Mouse (Mus musculus): ENCODE measurements around the gene Snrnp70. TPM values are rescaled to one million over a fixed set of nuclear protein-coding genes. Genes with fewer than 3 reads are reported as not detected.

Gene Snrnp70
- polyA plus RNA-seq (2012; rRNA removed), result 216 and 217 TPM in 2 replicates

DNA sequence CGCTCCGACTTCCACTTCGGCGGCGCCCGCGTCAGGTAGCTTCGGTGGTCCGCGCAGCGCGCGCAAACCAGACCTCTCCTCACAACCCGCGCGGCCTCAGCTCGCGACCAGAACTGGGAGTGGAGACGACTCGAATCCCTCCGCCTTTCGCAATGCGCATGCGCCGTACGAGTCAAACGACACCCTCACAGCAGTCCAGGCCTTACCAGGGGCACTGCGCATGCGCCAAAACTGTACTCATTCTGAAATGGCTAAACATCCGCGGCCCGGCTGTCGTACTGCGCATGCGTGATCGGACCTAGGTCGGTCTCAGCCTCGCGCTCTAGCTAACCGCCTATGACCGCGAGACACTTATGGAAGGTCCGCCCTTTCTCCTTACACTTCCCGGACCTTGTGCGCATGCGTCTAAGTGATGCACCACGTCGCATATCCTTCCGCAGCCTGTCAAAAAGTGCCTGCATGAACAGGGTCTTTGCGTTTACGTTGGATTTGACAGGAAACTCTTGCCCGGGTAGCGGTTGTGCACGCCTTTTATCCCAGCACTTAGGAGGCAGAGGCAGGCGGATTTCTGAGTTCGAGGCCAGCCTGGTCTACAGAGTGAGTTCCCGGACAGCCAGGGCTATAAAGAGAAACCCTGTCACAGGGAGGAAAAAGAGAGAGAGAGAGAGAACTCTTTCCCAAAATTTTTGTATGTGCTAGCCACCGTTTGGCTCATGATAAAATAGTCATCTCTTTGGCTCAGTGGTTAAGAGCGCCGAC is at the start of gene Snrnp70:
Snrnp70 (minus strand) TSS at position 165 of the 759 bp plus-strand sequence.
- DNase-seq (ENCODE audit: low read depth), result peak; percentile 97

DNA sequence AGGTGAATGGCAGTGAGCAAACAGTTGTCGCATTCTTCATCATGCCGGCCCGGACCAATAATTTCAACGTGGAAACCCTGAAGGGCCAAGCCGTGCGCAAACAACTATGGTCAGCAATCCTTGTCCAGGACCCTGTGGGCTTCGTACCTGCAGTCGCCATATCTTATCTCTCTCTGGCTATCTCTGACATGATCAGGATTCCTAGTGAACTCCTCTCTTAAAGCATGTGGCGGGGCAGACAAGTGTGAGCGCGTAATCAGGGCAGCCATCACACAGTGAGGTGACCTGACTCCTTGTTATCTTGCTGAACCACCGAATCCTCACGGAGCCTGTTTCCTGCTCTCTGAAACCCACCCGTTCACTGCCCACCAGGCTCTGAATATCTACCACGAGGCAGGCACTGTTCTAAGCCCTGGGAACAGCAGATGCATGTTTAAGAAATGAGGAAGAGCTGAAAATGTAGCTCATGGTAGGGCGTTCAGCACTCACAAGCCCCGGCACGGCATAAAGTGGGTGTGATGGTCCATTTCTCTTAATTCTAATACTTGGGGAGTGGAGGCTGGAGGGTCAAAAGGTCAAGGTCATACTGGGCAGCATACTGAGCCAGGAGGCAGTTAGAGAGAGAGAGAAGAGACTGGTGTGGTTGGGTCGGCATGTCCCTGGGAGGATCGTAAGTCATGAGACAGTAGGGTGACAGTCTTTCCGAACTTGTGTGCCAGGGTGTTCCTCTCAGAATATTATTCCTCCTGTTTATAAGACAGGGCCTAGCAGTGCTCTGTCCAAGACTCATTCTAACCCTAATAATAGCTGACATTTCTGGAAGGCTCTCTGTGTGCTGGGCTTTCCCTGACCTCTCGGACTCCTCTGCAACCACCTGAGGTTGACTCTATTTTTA is 48.2 kb upstream of the Snrnp70 start:
- no peak for DNase-seq (ENCODE audit: low read depth)

DNA sequence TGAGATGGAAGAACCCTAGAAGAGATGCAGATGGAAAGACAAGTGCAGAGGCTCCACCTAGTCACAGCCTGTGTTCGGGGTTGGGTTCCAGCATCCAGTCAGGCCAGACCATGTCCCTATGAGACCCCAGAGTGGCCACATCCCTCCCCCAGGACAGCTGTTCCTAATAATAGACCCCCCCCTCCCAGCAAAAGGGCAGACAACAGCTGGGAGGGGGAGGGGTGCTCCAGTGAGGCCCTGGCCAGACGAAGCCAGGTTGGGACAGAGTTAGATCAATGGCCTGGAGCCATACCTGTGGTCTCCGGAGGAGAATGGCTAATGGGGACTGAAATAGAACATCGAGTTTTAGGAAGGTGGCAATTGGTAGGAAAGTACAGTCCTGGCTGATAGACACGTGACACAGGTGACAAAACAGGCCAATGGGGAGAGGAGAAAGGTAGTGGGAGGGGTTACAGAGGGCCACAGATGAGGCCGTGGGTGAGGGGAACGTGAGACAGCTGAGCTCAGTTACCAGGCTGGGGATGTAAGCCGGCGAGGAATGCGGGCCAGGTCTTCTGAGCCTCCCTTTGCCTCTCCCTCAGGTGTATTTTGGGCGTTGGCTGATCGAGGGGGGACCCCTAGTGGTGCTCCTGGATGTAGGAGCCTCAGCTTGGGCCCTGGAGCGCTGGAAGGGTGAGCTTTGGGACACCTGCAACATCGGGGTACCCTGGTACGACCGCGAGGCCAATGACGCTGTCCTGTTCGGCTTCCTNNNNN is 42.2 kb upstream of the Snrnp70 start, which contains the start of gene Ruvbl2:
Ruvbl2 (minus strand) TSS at position 576 of the 756 bp plus-strand sequence.
- DNase-seq (ENCODE audit: low read depth), result no peak

DNA sequence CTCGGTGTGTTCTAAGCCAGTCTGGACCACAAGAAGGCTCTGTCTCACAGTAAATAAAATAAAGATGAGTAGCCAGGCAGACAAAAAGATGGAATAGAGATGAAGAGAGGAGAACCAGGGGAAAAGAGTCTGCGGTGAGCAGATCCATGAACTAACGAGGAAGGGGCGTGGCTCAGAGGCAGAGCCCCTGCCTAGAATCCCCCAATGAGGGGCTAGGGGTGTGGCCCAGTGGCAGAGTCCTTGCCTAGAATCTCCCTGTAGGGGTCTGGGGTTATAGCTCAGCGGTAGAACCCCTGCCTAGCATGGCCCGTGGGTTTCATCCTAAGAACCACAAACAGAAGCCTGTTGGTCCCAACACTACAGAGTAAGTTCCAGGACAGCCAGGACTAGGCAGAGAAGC is 41.5 kb upstream of the Snrnp70 start:
- no peak for DNase-seq (ENCODE audit: low read depth)

DNA sequence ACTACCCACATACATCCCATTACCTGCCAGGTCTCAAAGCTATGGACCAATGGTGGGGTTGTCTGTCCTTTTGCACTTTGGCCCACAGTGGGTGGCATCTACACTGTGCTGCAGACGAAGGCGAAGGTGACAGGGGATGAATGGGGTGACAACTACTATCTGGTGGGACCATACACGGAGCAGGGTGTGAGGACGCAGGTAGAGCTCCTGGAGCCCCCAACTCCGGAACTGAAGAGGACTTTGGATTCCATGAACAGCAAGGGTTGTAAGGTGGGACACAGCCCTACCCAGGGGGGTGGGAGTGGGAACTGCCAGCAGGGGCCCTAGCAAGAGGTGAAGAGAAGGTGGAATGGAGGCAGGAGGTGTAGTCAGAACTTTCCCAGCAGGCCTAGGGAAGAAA is 40.9 kb upstream of the Snrnp70 start:
- DNase-seq (ENCODE audit: low read depth), result no peak

DNA sequence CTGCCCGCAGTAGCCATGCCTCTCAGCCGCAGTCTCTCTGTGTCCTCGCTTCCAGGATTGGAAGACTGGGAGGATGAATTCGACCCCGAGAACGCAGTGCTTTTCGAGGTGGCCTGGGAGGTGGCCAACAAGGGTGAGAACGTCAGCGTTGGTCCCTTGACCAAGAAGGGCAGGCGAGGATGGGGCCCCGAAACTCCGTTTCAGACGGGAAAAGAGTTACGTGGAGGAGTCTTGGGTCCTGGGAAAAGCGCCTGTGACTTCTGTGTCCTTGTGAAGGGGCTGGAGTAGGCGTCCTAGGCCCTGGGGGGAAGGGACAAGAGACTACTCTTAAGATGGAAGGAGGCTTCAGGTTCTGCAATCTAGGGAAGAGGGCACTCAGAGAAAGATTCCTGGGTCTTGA is 39.5 kb upstream of the Snrnp70 start:
- DNase-seq (ENCODE audit: low read depth), result no peak

DNA sequence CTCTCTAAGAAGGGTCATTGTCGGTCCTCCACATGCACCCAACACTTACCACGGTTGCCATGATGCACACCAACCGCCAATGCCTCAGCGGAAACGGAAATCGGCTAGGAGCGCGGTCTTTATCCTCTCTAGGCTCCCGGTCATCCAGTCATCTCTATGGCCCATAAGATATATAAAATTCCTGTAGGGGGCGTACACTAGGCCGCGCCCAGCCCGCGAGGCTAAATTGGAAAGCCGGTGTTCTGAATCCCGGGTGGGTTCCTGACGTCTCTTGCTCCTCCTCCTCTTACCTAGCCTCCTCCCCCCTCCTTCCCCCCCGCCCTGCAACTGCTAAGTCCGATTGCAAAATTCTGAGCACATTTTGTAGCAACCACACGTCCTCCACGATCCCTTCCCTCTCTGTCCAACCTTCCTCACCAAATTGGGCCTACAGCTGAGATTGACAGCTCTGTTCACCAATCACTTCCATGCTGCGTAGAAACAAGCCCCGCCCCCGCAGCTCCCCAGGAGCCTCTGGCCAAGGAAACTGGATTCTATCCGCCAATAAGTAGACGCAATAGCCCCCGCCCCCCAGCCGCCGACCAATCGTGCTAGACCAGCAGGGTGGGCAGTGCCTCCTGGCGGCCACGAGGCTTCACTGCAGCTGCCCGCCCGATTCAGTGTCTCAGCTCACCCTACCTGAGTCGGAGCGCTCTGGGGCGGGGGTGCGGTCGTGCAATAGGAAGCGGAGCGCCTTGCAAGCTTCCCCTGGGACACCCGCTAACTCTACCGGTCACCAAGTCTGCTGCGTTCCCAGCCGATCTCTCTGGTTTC is 38.9 kb upstream of the Snrnp70 start, which contains the start of gene Gys1:
Gys1 (plus strand) TSS at position 642 of the 813 bp plus-strand sequence.
- DNase-seq (ENCODE audit: low read depth), result peak; percentile 99

DNA sequence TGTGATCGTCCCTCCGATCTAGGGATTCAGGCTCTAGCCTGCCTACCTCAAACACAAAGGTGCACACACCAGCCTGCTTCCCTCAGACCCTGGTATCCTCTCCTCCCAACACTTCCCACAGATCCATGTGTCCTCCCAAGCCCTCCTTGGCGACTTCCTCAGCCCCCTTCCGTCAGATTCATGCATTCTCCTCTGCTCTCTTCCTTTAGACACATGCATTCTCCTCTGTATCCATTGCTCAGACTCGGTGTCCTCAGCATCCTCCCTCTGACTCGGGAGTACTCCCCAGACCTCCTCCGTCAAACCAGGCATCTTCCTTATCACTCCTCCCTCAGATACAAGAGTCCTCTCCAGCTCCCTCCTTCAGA is 38.3 kb upstream of the Snrnp70 start:
- DNase-seq (ENCODE audit: low read depth), result no peak

DNA sequence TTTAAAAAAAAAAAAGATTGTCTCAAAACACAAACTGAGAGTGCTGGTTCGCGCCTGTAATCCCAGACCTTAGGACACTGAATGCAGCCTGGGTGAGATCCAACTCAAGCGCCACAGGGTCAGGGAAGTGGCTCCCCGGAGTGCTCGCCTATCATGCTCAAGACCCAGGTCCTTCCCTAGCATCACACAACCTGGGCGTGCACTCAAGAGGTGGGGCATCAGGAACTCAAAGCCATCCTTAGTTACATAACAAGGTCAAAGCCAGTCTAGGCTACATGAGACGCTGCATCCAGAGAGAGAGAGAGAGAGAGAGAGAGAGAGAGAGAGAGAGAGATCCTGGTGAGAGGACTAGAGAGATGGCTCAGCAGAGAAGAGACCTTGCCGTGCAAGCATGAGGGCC is 31.0 kb upstream of the Snrnp70 start:
- no peak for DNase-seq (ENCODE audit: low read depth)

DNA sequence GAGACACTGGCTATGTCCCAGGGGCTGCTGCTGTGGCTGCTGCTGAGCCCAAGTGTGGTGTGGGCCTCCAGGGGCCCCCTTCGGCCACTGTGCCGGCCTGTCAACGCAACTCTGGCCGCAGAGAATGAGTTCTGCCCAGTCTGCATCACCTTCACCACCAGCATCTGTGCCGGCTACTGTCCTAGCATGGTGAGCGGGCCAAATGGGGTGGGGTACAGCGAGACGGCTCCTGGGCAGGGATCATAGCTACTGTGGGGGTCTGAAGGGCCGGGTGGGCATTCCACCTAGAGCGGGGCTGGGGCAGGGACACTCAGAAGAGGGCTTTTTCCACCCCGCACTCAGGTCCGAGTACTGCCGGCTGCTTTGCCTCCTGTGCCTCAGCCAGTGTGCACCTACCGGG is 25.7 kb upstream of the Snrnp70 start:
- no peak for DNase-seq (ENCODE audit: low read depth)

DNA sequence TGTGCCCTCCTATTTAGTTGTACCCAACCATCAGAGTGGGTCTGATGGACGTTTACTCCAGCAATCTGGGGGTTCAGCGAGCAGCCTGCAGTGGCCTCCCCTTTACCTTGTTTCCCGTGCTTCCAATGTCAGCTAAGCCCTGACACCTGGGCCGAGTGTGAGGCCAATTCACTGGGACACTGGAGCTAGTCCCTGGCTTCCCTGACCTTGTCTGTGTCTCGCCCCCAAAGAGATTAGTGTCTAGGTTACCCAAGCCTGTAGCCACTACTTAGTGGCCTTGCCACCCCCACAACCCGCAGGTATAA is 25.0 kb upstream of the Snrnp70 start, which contains the start of gene Lhb:
Lhb (plus strand) TSS at position 206 of the 305 bp plus-strand sequence.
- no peak for DNase-seq (ENCODE audit: low read depth)

DNA sequence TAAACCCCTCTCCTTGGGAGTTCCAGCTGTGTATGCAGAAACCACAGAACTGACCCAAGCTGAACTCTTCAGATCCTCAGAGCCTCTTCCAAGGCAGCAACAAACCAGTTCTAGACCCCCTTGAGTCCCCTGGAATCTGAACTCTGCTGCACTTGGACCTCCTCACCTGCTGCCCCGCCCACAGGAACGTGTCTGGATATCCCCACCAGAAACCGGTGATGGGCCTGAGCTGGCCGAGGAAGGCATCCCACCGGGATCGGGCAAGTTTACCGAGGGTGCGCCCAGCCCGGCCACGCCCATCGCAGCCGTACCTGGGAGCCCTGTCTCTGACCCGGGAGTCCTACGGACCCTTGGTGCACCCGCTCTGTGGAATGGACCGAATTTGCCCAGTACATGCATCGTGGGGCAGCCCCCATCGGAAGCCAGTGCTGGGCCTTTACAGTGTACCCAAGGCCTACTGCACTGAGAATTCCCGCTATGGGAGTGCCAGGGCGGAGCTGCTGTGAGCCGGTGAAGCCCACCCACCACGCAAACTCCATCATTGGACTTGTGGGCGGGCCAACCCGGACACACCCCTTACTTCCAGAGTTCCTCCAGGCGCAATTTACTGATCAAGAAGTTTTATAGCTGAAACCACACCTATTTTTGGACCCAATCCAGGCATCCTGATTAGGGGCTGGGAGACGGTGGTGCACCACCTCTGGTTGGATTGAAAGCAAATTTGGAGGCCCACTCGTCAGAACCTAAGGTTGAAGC is 24.5 kb upstream of the Snrnp70 start:
- no peak for DNase-seq (ENCODE audit: low read depth)

DNA sequence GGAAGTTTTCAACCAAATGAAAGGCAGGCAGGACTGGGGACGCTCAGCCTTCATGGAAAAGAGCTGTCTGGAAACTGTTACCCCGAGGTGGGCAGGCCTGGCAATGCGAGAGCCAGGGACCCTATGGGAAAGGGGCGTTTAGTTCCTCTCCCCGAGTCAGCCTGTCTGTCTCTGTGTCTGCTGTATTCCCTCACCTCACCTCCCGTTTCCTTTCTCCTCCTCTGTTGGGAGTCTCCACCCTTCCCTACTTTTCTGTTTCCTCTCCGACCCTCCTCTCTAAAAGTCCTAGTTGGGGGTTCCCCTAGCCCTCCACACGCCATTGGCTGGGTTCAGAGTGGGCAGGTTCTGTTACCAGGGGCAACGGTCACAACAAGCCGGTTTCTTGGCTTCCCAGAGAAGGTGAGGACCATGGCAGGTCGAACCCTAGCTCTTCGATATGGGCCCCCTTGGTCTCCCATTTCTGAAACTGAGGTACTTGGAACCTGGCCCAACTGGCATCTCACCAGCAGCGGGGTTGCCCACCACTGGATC is 22.5 kb upstream of the Snrnp70 start:
- DNase-seq (ENCODE audit: low read depth), result no peak

DNA sequence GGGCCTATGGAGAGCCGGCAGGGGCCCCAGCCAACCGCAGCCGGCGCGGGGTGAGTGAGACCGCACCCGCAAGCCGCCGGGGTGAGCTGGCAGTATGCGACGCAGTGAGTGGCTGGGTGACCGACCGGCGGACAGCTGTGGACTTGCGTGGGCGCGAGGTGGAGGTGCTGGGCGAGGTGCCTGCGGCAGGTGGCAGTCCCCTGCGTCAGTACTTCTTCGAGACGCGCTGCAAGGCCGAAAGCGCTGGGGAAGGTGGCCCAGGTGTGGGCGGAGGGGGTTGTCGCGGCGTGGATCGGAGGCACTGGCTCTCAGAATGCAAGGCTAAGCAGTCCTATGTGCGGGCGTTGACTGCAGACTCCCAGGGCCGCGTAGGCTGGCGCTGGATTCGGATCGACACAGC is 20.1 kb upstream of the Snrnp70 start:
- no peak for DNase-seq (ENCODE audit: low read depth)

DNA sequence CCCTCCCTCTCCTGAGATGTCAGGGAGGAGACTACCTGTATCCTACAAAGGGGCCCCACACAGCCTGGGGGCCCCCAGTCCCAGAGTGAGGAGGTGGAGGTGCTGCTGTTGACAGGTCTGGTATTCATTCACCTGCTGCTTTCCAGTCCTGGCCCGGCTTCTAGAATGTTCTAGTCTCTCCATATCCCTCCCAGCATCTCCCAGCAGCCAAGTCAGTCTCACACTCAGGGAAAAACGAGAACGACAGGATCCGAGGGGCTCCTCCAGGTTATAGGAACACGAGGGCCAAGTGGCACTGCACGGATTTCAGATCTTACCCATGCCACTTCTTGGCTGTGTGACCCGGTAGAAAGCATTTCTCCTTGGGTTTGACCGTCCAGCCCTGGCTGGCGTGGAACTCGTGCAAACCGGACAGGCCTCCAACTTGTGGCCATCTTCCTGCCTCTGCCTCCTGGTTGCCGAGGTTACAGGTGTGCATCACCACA is 19.2 kb upstream of the Snrnp70 start:
- no peak for DNase-seq (ENCODE audit: low read depth)

DNA sequence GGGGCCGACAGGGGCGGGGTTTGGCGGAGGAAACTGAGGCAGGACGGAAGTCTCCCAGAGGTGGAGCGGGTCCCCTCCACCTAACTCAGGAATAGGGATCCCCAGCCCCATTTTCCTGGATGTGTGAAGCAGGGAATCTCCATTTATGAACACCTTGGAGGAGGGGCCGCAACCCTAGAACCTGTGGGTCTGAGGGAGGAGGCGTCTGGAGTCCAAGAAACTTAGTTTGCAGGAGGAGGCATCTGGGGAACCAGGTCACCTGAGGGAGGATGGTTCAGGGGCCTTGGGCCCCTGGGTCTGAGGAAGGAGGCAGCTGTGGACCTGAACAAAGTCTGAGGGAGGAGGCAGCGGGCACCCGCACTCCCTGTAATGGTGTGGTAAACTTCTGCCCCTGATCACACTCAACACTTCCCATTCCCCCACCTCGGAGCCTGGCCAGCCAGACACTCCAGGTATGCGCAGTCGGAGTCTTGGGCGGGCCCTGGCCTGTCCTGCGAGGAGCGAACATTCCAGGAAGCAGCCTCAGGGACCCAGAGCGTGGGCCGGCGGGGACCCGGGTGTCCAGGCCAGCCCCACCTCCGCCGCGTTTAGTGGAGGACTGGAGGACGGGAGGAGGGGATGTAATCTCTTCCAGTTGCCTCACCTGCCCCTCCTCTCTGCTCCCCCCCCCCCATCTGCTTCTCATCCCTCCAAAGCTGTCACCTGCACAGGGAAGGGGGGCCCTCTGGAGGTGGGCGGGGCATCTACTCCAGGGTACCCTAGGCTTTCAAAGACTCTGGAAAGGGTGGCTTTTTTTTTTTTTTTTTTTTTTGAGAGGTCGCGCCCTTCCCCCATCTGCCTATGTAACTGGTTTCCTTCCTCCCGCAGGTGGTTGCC is 18.6 kb upstream of the Snrnp70 start:
- no peak for DNase-seq (ENCODE audit: low read depth)

DNA sequence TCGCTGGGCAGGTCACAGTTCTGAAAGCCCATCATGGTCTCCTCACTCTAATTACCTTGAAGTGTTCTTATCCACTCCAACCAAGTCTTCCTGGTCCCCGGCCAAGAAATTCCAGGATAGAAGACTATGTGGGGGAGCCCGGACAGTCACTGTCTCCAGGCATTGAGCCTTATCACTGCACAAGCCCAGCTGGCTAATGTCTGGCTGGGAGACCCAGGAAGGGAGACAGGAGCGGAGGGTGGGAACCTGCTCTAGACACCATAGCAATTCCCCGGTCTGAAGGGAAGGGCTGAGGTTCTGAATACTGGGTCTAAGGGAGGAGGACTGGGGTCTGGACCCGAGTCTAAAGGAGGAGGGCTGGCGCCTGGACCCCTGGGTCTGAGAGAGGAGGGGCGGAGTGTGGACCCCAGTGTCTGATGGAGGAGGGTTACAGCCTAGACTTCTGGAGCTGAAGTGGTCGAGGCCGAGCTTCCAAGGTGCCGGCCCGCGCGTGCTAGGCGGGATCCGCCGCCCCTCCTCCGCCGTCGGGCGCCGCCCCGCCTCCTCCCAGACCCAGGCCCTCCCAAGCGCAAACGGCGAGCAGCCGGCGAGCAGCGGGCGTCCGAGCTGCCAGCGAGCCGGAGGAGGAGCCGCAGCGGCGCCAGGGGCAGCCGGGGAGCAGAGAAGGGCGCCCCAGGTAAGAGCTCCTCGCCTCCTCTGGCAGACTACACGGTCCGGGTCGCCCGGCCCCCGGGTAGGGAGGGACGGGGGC is 17.7 kb upstream of the Snrnp70 start, which contains the start of gene Ntf5:
Ntf5 (plus strand) TSS at position 583 of the 751 bp plus-strand sequence.
- DNase-seq (ENCODE audit: low read depth), result no peak

DNA sequence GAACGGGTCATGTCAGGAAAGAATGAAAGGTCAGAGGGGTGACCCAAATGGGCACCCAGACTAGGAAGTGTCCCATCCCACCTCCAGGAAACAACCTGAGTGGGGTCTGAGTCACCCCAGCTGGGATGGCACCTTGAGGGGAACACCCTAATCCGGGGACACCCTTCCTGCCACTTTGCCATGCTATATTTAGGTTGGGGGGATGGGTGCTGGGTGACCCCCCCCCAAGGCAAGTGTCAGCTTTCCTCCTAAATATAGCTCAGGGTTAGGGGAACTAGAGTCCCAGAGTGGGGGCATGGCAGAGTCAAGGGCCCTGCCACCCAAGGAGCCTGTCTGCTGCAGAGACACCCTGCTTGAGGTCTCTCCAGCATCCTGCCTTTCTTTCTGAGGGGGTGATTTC is 16.9 kb upstream of the Snrnp70 start:
- no peak for DNase-seq (ENCODE audit: low read depth)
